Mouse (Mus musculus): ENCODE measurements around the gene Klhdc1.
A peak's percentile ranks its signal among the peaks of the same experiment; 100 is the strongest.

DNA sequence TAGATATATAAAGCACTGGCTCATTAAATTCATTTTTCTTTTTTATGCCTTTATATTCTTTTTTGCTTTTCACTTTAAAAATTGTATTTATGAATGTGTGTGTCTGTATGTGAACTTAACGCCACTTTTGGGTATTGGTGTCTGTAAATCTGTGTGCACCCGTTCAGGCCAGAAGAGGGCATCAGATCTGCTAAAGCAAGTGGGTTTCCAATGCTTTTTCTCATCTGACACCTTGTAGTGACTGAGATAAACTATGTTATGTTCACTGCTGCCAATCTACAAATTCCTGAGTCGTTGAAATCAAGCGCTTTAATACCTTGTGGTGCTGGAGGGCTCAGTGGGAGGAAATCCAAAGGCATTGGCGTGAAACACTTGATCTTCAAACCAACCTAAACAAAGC lies 29.9 kb upstream of the Klhdc1 start:
- peak; percentile 54 for TF ChIP-seq CTCF (IDR thresholded peaks at IDR 0.05; ENCODE audit: low read depth)
- TF ChIP-seq EP300 (IDR thresholded peaks at IDR 0.05; ENCODE audit: low read depth) = no peak

All from heart, postnatal 0 days (tissue).